Mouse (Mus musculus) embryonic facial prominence, embryonic 10.5 days (tissue): ENCODE measurements around the gene Hist1h3h. TPM values are rescaled to one million over a fixed set of nuclear protein-coding genes. Genes with fewer than 3 reads are reported as not detected.
"Not testable (repeated sequence)": the region's sequence is repeated elsewhere in the genome, so short reads cannot be mapped to it uniquely, and the experiment has no call there.

Source experiments
- DNase-seq: peaks from one replicate; pipeline ENCODE4 v3.0.0-alpha.2; 2017; ENCODE audit warnings: low spot score
- H3K27ac ChIP-seq: fragments of 300-500 bp; sonication (generic); replicated peaks from 2 replicates; pipeline ENCODE4 v1.5.1; 2016; ENCODE audit warnings: mild to moderate bottlenecking
- H3K27me3 ChIP-seq: fragments of 300-500 bp; sonication (generic); replicated peaks from 2 replicates; pipeline ENCODE4 v1.6.1; 2016; ENCODE audit warnings: low read depth, mild to moderate bottlenecking; ENCODE audit not compliant: poor library complexity, severe bottlenecking
- H3K36me3 ChIP-seq: fragments of 300-500 bp; sonication (generic); replicated peaks from 2 replicates; pipeline ENCODE4 v1.6.1; 2016; ENCODE audit warnings: mild to moderate bottlenecking, moderate library complexity
- H3K4me1 ChIP-seq: fragments of 300-500 bp; sonication (generic); 2 replicates; pipeline ENCODE4 v1.6.1; 2016
- H3K4me3 ChIP-seq: fragments of 300-500 bp; sonication (generic); 2 replicates; pipeline ENCODE4 v1.5.1; 2016; ENCODE audit warnings: mild to moderate bottlenecking, moderate library complexity
- H3K9me3 ChIP-seq: fragments of 300-500 bp; sonication (generic); 2 replicates; pipeline ENCODE4 v1.6.1; 2016; ENCODE audit warnings: mild to moderate bottlenecking
- whole genome bisulfite sequencing: fragments of 180-500 bp; shearing (Covaris S2); methylation state at CpG from one replicate; pipeline ENCODE4 v1.1.7; 2016; 5-methylcytosine and 5-hydroxymethylcytosine counted together
- polyA plus RNA-seq: library from polyadenylated mRNA; unstranded; fragments of >200 nt; fragmentation: Nextera tagmentation; extraction: Ambion mirVana; gene quantifications from 2 replicates; pipeline ENCODE4 v1.2.1, GENCODE M21; 2016

The Hist1h3h gene
- polyA plus RNA-seq, 1 experiment from 2014 or later, result 10.7 TPM

DNA sequence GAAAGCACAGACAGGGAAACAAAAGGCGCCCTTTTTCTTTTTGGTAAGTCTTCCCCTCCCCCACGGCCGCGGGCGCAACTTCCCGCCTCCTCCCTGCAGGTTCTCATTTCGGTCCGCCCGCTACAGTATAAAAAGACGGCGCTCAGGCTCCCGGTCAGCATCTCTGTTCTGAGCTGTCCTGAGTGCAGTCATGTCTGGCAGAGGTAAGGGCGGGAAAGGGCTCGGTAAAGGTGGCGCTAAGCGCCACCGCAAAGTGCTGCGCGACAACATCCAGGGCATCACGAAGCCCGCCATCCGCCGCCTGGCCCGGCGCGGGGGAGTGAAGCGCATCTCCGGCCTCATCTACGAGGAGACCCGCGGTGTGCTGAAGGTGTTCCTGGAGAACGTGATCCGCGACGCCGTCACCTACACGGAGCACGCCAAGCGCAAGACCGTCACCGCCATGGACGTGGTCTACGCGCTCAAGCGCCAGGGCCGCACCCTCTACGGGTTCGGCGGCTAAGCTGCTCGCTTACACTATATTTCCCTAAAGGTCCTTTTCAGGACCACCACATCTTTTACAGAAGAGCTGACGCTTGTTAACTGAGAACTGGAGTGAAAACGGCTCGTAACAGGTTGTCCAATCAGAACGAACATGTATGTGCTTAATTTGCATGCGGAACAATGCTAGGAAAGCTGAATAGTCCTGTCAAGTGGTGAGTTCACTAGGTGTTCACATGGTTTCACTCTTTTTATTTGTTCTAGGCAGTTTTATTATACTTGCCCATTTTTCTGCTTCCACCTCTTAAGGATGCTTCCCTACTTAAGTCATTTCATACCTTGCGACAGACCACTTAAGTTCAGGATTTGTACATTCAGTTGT lies 17.7 kb downstream of the Hist1h3h start, which contains the start of gene Hist1h4j:
Gene Hist1h4j, plus strand, starts transcription at position 159 of the 862 bp plus-strand sequence.
- Histone ChIP-seq H3K27ac (peak within 1 kb of the TSS; percentile 99), H3K4me1 (peaks cover 19% of the 10 kb centered on the region), H3K4me3 (peak within 1 kb of the TSS; percentile 63)
- under 1% methylated on average over 49 of the region's 56 CpGs for WGBS
- H3K9me3 ChIP-seq, H3K27me3 ChIP-seq, H3K36me3 ChIP-seq: not testable (repeated sequence)
- peak; percentile 95 for DNase-seq

DNA sequence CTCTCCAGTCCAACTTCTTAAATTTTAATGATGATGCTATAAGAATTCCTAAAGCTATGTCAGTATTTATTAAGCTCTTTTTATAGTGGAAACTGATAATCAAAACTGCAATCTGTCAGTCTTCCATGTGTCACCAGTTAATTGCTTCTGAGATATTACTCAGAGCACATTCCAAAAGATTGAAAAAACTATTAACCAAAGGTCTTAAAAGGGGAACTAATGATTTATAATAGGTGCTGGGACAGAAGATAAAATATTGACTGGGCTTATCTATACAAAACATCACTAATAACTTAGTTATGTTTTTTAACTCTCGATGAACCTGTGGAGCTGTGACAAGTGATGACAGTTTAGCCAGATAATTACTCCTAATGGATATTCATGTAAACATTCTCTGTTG lies 27.5 kb downstream of the Hist1h3h start:
- H3K4me1 ChIP-seq, result peaks cover 16% of the 10 kb centered on the region; the same call in 1 of the 2 replicates
- 92% methylated on average over 1 of the region's 1 CpGs for WGBS
- DNase-seq, result no peak
- no peak overlapping the region for H3K27ac ChIP-seq
- H3K27me3 ChIP-seq, result no peaks in the 10 kb centered on the region
- no peaks in the 10 kb centered on the region for H3K36me3 ChIP-seq
- H3K9me3 ChIP-seq, result no peaks in the 10 kb centered on the region
- H3K4me3 ChIP-seq, result no peak overlapping the region

DNA sequence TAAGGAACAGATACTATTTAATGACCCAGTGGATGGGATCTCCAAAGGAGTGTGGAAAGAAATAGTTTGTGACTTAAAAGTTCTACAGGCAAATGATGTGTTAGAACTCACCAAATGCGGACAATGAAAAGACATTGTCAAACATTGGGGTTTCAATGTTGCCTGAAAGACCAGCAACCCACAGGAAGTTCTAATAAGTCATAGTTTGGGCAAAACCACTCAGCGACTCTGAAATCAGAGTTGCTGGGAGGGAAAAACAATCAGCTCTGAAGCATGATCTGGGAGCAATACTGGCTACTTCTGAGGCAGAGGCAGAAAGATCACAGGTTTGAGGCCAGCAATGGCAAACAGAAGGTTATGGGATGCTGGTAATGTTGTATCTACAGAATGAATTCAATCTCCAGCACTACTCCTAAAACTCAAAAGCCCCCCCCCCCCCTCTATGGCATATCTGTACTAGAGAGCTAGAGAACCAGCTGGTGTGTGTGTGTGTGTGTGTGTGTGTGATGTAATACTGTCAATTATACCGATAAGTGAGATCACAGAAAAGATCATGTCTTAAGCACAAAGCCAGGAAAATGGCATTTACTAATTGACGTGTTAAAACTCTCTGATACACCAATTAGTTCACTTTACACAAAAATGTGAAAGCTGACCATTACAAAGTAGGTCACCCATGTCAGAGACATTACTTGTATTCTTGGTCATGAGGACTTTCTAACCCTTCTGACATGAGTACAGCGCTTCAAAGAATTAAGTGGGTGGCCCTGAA lies 32.1 kb downstream of the Hist1h3h start:
- WGBS, result 7% methylated on average over 5 of the region's 5 CpGs
- H3K9me3 ChIP-seq, result no peaks in the 10 kb centered on the region
- peaks cover 38% of the 10 kb centered on the region for H3K4me1 ChIP-seq
- H3K4me3 ChIP-seq, result peak overlapping the region; percentile 65
- H3K36me3 ChIP-seq, result no peaks in the 10 kb centered on the region
- H3K27me3 ChIP-seq, result no peaks in the 10 kb centered on the region
- DNase-seq, result peak; percentile 63
- peak overlapping the region; percentile 94 for H3K27ac ChIP-seq

DNA sequence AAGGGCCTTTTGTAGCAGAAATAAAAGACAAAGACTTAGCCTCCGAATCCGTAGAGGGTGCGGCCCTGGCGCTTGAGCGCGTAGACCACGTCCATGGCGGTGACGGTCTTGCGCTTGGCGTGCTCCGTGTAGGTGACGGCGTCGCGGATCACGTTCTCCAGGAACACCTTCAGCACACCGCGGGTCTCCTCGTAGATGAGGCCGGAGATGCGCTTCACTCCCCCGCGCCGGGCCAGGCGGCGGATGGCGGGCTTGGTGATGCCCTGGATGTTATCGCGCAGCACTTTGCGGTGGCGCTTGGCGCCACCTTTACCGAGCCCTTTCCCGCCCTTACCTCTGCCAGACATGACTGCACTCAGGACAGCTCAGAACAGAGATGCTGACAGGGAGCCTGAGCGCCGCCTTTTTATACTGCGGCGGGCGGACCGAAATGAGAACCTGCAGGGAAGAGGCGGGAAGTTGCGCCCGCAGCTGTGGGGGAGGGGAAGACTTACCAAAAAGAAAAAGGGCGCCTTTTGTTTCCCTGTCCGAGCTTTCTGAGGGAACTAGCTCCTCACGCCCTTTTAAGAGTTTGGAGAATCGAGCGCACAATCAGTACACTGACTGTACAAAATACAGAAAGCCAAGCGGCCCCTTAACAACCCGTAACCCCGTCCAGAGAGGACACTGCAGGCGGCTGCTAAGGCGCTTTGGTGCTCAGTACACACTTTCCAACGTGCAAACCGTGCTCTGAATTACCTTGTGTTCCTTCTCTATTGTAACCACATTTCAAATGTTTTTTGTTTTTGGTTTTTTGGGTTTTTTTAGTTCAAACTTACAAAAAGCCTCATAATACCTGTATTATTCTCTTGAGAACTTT lies 32.9 kb downstream of the Hist1h3h start, which contains the start of gene Hist1h4k:
Gene Hist1h4k, minus strand, starts transcription at position 347 of the 859 bp plus-strand sequence.
- peak within 1 kb of the TSS; percentile 94 for H3K27ac ChIP-seq
- peak; percentile 94 for DNase-seq
- H3K4me1 ChIP-seq, result peaks cover 41% of the 10 kb centered on the region
- H3K36me3 ChIP-seq, H3K27me3 ChIP-seq, H3K9me3 ChIP-seq: not testable (repeated sequence)
- under 1% methylated on average over 48 of the region's 56 CpGs for WGBS
- H3K4me3 ChIP-seq, result peak within 1 kb of the TSS; percentile 65

DNA sequence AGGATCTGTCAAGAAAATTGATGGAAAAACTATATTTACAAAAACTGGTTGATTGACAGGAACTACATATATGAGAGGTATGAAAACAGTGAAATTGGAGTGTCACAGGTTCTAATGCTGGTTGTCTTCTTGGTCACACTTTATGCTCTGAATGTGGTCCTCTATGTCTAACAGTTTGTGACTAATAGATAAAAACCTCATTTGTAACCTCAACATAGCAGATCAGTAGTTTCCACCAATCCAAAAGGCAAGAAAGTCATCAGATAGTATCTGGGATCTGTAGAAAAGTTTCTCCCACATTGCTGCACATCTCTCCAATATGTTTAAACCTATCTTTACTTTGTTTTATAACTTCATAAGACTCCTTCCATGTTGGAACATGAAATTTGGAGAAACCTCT lies 34.0 kb downstream of the Hist1h3h start:
- Histone ChIP-seq H3K9me3 (no peaks in the 10 kb centered on the region), H3K27ac (peak overlapping the region; percentile 94), H3K36me3 (no peaks in the 10 kb centered on the region), H3K27me3 (no peaks in the 10 kb centered on the region), H3K4me3 (peak overlapping the region; percentile 65), H3K4me1 (peaks cover 46% of the 10 kb centered on the region)
- DNase-seq, result no peak

DNA sequence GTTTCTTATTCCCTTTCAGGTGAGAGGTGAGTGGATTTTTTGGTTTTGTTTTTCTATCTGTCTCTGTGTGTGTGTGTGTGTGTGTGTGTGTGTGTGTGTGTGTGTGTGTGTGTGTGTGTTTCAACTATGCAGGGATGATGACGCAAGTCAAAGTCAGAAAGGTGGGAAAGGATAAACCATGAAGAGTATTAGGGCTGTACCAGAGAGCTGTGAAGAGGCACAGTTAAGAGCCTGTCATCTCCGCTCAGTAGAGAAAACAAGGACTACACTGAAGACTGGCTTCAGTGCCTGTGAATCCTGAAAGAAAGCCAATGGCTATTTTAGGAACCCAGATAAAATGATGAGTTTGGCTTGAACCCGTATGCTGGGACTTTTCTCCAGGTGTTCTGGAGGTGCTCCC lies 34.4 kb downstream of the Hist1h3h start:
- Histone ChIP-seq H3K9me3 (no peaks in the 10 kb centered on the region), H3K4me3 (peak overlapping the region; percentile 59), H3K27me3 (no peaks in the 10 kb centered on the region), H3K36me3 (no peaks in the 10 kb centered on the region), H3K27ac (peak overlapping the region; percentile 94), H3K4me1 (peaks cover 46% of the 10 kb centered on the region)
- DNase-seq, result no peak
- 76% methylated on average over 3 of the region's 3 CpGs for WGBS

DNA sequence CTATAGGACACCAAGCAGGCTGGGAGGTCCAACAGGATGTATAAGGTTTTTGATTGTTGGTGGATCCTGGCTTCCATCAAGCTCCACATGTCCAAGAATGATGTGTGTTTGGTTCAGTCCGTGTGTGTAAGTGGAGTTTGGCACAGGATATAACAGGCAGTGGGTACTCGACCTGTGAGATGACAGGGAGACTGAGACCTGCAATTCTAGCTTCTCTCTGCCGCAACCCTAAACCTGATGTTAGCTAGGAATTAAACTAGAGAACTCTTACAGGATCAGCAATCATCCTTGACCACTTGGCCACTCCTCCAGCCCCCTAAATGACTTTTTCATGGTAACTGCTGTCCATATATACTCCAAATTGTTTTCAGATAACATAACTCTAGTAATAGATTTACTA lies 34.9 kb downstream of the Hist1h3h start:
- H3K36me3 ChIP-seq, result no peaks in the 10 kb centered on the region
- H3K9me3 ChIP-seq, result no peaks in the 10 kb centered on the region
- H3K27me3 ChIP-seq, result no peaks in the 10 kb centered on the region
- H3K4me1 ChIP-seq, result peaks cover 45% of the 10 kb centered on the region
- peak; percentile 35 for DNase-seq
- WGBS, result 53% methylated on average over 3 of the region's 3 CpGs
- H3K4me3 ChIP-seq, result peak overlapping the region; percentile 59
- H3K27ac ChIP-seq, result peak overlapping the region; percentile 94

DNA sequence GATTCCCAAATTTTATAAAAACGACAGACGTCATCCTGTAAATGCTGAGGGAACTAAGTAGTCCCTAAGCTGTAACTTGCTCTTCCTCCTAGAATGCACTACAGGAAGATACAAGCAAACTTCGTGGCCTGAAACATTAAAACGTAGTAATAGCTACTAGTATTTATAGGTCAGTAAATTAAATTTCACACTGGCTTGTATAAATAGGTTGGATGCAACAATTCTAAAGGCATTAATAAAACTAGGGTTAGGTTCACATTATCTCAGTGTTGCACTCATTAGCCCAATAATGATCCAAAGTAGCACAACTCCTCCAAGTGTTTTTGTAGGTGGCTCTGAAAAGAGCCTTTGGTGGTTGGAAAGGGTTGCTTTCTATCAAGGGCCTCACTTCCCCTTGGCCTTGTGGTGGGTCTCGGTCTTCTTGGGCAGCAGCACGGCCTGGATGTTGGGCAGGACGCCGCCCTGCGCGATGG lies 35.6 kb downstream of the Hist1h3h start:
- Histone ChIP-seq H3K4me3 (peak overlapping the region; percentile 59), H3K9me3 (no peaks in the 10 kb centered on the region), H3K36me3 (no peaks in the 10 kb centered on the region), H3K27ac (peak overlapping the region; percentile 94), H3K27me3 (no peaks in the 10 kb centered on the region), H3K4me1 (peaks cover 41% of the 10 kb centered on the region)
- WGBS, result 3% methylated on average over 10 of the region's 10 CpGs
- DNase-seq, result no peak

DNA sequence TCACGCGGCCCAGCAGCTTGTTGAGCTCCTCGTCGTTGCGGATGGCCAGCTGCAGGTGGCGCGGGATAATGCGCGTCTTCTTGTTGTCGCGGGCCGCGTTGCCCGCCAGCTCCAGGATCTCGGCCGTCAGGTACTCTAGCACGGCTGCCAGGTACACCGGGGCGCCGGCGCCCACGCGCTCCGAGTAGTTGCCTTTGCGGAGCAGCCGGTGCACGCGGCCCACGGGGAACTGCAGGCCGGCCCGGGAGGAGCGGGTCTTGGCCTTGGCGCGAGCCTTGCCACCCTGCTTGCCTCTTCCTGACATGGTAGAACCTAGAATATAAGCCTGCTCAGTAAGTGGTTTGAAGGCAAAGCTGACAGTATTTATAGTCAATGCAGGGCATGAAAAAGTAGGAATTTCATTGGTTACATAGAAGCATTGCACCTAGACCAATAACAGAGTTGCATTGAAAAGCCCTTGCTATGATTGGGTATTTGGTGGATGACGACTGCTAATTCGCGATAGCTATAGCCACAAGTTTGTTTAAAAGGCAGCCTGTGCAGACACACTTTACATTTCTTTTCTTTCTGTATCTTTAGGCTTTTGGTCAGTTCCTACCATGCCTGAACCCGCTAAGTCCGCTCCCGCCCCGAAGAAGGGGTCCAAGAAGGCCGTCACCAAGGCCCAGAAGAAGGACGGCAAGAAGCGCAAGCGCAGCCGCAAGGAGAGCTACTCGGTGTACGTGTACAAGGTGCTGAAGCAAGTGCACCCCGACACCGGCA lies 36.2 kb downstream of the Hist1h3h start, which contains the start of the genes Hist1h2ak and Hist1h2bn:
Gene Hist1h2ak, minus strand, starts transcription at position 304 of the 762 bp plus-strand sequence.
Gene Hist1h2bn, plus strand, starts transcription at position 600 of the 762 bp plus-strand sequence.
- H3K27me3 ChIP-seq, H3K36me3 ChIP-seq, H3K9me3 ChIP-seq: not testable (repeated sequence)
- peaks cover 38% of the 10 kb centered on the region for H3K4me1 ChIP-seq
- DNase-seq, result peak; percentile 81
- H3K27ac ChIP-seq, result peak within 1 kb of the TSS; percentile 94
- WGBS, result under 1% methylated on average over 50 of the region's 50 CpGs
- peak within 1 kb of the TSS; percentile 61 for H3K4me3 ChIP-seq

DNA sequence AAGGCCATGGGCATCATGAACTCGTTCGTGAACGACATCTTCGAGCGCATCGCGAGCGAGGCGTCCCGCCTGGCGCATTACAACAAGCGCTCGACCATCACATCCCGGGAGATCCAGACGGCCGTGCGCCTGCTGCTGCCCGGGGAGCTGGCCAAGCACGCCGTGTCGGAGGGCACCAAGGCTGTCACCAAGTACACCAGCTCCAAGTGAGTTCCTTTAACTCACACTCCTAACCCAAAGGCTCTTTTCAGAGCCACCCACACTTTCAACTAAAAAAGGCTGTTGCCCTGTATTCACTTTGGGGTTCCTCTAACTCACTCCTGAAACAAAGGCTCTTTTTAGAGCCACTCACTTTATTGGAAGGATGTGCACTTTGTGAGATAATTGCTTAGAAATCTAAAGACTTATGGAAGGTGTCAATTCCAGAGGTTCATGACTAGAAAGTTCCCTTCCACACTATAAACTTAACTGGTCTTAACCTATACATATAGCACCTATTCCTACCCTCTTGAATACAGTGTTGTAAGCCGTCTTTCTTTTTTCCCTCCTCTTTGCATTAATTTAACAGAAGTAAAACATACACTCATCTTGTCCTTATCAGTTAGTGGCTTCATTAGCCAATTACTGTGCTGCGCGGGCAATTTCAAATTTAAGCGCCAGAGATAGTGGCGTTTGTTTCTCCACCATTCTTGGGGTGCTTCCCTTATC lies 37.0 kb downstream of the Hist1h3h start:
- H3K27ac ChIP-seq, result peak overlapping the region; percentile 86
- peak; percentile 38 for DNase-seq
- under 1% methylated on average over 25 of the region's 26 CpGs for WGBS

DNA sequence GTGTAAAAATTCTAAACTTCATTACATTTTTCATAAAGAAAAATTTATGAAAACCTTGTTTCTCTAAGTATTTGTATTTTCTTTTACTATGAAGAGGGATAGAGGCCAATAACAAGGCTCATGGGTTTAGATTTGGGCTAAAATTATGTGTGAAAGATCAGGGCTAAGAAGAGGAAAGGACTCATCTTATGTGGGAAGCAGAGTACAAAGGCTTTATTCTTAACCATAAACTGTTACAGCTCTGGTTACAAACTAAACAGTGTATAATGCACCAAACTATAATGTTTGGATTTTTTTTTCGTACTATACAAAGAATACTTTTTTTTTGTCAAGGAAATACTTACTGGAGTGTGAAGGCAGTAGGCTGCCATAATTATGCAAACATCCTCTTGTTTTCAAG lies 38.2 kb downstream of the Hist1h3h start:
- DNase-seq, result no peak
- Histone ChIP-seq H3K4me3 (peak overlapping the region; percentile 61), H3K27ac (peak overlapping the region; percentile 86; the same call in 1 of the 2 replicates)

More for the DNA sequence above, 37.0 kb downstream of the Hist1h3h start:
- peak overlapping the region; percentile 61 for H3K4me3 ChIP-seq
- H3K4me1 ChIP-seq, result peaks cover 31% of the 10 kb centered on the region
- not testable (repeated sequence) for H3K36me3 ChIP-seq, H3K27me3 ChIP-seq, H3K9me3 ChIP-seq

More for the DNA sequence above, 38.2 kb downstream of the Hist1h3h start:
- 78% methylated on average over 1 of the region's 1 CpGs for WGBS
- no peaks in the 10 kb centered on the region for H3K27me3 ChIP-seq
- H3K9me3 ChIP-seq, result no peaks in the 10 kb centered on the region
- H3K4me1 ChIP-seq, result peaks cover 30% of the 10 kb centered on the region
- no peaks in the 10 kb centered on the region for H3K36me3 ChIP-seq
